Mouse (Mus musculus) midbrain, embryonic 14.5 days (tissue): ENCODE data around the gene Sox6. TPM values are rescaled to one million over a fixed set of nuclear protein-coding genes. Genes with fewer than 3 reads are reported as not detected.

Source experiments
- ATAC-seq: fragments of 200-750 bp; cut with Nextera tagmentation; 2 replicates; pipeline ENCODE4 v1.8.0; 2017; ENCODE audit warnings: moderate number of reproducible peaks, moderate library complexity; ENCODE audit not compliant: low FRiP score, low TSS enrichment
- DNase-seq: peaks from one replicate; pipeline ENCODE4 v3.0.0-alpha.2; 2015
- H3K27ac ChIP-seq: fragments of 300-500 bp; sonication (generic); replicated peaks from 2 replicates; pipeline ENCODE4 v1.5.1; 2014; ENCODE audit warnings: mild to moderate bottlenecking, low read depth, low read length, moderate library complexity
- H3K27me3 ChIP-seq: fragments of 300-500 bp; sonication (generic); 2 replicates; pipeline ENCODE4 v1.6.1; 2014; ENCODE audit warnings: low read length, control low read depth, mixed read lengths; ENCODE audit not compliant: control insufficient read depth, insufficient read depth
- H3K36me3 ChIP-seq: fragments of 300-500 bp; sonication (generic); 2 replicates; pipeline ENCODE4 v1.6.1; 2014; ENCODE audit warnings: low read length, control low read depth; ENCODE audit not compliant: control insufficient read depth, insufficient read depth
- H3K4me1 ChIP-seq: fragments of 300-500 bp; sonication (generic); 2 replicates; pipeline ENCODE4 v1.6.1; 2014; ENCODE audit warnings: mild to moderate bottlenecking, antibody characterized with exemption, low read length, control low read depth; ENCODE audit not compliant: control insufficient read depth, insufficient read depth
- H3K4me2 ChIP-seq: fragments of 300-500 bp; sonication (generic); 2 replicates; pipeline ENCODE4 v1.6.1; 2014; ENCODE audit warnings: mild to moderate bottlenecking, low read length, moderate library complexity
- H3K4me3 ChIP-seq: fragments of 300-500 bp; sonication (generic); replicated peaks from 2 replicates; pipeline ENCODE4 v1.5.1; 2014; ENCODE audit warnings: low read depth, low read length
- H3K9ac ChIP-seq: fragments of 300-500 bp; sonication (generic); replicated peaks from 2 replicates; pipeline ENCODE4 v1.6.1; 2014; ENCODE audit warnings: mild to moderate bottlenecking, low read length, moderate library complexity
- H3K9me3 ChIP-seq: fragments of 300-500 bp; sonication (generic); 2 replicates; pipeline ENCODE4 v1.6.1; 2016; ENCODE audit warnings: low read length, control low read depth, mixed read lengths; ENCODE audit not compliant: control insufficient read depth
- WGBS: fragments of 180-500 bp; shearing (Covaris S2); extraction: QIAGEN DNeasy Blood & Tissue Kit; methylation state at CpG from one replicate; pipeline ENCODE4 v1.1.7; 2014; 5-methylcytosine and 5-hydroxymethylcytosine counted together
- polyA plus RNA-seq: library from polyadenylated mRNA; unstranded; fragments of >200 nt; fragmentation: Nextera tagmentation; extraction: Ambion mirVana; gene quantifications from 2 replicates; pipeline ENCODE4 v1.2.1, GENCODE M21; 2014

Gene Sox6
- polyA plus RNA-seq, 1 experiment from 2014 or later = 52.1 TPM

DNA sequence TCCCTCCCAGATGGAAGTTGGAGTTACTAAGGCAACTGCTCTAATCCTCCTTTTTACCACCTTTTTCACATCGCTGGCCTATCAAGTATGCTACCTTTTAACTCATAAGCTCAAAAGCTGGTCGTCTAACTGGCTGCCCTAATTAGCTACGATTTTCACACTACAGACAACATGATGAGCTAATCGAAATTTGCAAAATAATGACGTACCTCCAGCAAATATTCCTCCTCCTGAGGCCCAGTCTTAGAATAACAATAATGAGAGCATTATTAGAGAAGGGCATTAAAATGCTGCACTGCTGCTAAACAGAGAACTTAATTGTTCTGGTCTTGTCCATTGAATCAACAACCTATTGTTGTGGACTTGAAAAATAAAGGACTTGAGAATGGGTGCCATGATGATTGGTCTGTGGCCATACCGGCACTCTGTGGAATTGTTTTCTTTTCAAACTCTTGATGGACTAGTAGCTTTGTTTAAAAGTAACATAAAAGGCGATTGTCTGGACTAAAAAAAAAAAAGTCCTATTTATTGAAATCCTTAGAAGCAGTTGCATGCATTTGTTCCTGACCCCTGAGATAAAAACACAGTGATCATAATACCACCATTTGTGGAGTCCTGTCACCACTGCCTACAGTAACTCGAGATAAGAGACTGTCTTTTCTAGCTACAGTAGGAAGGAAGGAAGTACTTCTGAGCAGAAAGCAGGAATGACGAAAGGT lies 172.5 kb downstream of the Sox6 start:
- 5% methylated on average over 9 of the region's 9 CpGs for WGBS
- Histone ChIP-seq H3K27me3 (no peaks in the 10 kb centered on the region), H3K9me3 (no peaks in the 10 kb centered on the region), H3K36me3 (no peaks in the 10 kb centered on the region), H3K4me3 (no peak overlapping the region), H3K27ac (peak overlapping the region; percentile 46; the same call in 1 of the 2 replicates), H3K4me1 (peaks cover 27% of the 10 kb centered on the region), H3K4me2 (no peak overlapping the region), H3K9ac (no peak overlapping the region)
- DNase-seq (peak; percentile 51), ATAC-seq (peak; percentile 64; the same call in 1 of the 2 replicates)

DNA sequence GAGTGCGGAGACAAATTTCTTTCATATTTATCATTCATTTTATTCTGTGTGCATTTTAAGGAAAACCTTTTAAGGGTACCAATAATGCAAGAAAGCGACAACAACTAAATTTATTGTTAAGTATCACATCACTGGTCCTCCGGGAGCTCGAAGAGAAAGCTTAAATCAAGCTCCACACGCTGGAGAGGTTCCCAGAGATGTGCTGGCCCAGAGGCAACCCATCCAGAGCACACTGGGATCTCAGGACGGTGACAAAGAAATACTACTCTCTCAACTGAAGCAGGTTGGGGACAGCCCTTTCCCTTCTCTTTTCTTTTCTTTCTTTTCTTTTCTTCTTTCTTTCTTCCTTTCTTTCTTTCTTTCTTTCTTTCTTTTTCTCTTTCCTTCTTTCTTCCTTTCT lies 173.4 kb downstream of the Sox6 start:
- H3K4me2 ChIP-seq = no peak overlapping the region
- H3K27ac ChIP-seq = no peak overlapping the region
- H3K36me3 ChIP-seq = no peaks in the 10 kb centered on the region
- WGBS = 26% methylated on average over 6 of the region's 6 CpGs
- ATAC-seq (no peak), DNase-seq (peak; percentile 41)
- no peak overlapping the region for H3K4me3 ChIP-seq
- H3K9ac ChIP-seq = no peak overlapping the region
- no peaks in the 10 kb centered on the region for H3K9me3 ChIP-seq
- no peaks in the 10 kb centered on the region for H3K27me3 ChIP-seq
- peaks cover 27% of the 10 kb centered on the region for H3K4me1 ChIP-seq

DNA sequence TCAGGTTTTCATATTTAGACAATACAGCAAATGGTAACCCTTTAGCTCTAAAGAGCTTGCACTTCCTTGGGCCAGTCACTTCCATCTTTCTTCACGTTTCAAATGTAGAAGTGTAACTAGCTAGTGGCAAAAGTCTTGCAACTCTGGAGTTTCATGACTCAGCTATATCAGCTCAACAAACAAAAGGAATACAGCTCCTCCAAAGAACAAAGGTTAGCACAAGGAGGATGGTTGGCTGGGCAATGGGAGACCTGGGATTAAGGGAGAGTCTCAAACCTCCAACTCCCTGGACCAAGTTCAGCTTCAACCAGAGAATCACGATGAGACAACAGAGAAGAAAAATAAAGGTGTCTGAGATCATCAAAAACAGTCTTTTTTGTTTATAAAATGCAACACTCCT lies 174.2 kb downstream of the Sox6 start:
- no peak for ATAC-seq
- no peaks in the 10 kb centered on the region for H3K36me3 ChIP-seq
- H3K4me2 ChIP-seq = no peak overlapping the region
- no peaks in the 10 kb centered on the region for H3K27me3 ChIP-seq
- WGBS = 25% methylated on average over 2 of the region's 2 CpGs
- H3K27ac ChIP-seq = no peak overlapping the region
- no peak overlapping the region for H3K4me3 ChIP-seq
- no peak overlapping the region for H3K9ac ChIP-seq
- DNase-seq = no peak
- H3K4me1 ChIP-seq = peaks cover 27% of the 10 kb centered on the region
- no peaks in the 10 kb centered on the region for H3K9me3 ChIP-seq

DNA sequence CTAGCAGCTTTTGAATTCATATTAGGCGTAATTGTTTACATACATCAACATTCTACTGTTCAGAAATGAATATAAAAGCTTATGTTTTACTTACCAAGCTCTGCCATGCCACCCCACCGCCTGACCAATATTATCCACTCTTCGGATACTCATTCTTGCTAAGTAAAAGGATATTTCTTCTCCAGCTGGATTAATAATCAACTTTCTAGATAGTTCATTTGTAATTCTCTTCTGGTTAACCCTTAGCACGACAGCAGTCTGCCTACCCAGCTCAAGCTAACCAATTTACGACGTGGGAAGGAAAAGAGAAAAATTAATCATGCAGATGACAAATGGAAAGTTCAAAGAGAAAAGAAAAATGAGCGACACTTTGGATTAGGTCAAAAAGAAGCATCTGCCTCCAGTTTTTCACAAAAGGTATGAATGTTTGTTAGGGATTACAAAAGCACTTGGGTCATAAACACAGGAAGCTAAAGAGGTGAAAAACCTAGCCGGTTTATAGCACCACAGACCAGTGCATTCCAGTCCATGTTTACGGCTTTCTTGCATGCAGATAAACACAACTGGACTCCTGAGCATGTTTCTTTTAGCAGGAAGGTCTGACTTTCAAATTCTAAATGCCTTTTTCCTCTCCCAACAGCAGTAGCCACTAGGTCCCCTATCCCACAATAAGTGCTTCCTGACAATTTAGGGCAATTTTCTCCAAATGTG lies 178.8 kb downstream of the Sox6 start:
- no peaks in the 10 kb centered on the region for H3K36me3 ChIP-seq
- no peak for ATAC-seq
- no peak overlapping the region for H3K9ac ChIP-seq
- no peaks in the 10 kb centered on the region for H3K4me1 ChIP-seq
- H3K4me2 ChIP-seq = no peak overlapping the region
- DNase-seq = no peak
- no peaks in the 10 kb centered on the region for H3K9me3 ChIP-seq
- H3K27me3 ChIP-seq = no peaks in the 10 kb centered on the region
- no peak overlapping the region for H3K4me3 ChIP-seq
- H3K27ac ChIP-seq = no peak overlapping the region
- WGBS = 90% methylated on average over 9 of the region's 9 CpGs

DNA sequence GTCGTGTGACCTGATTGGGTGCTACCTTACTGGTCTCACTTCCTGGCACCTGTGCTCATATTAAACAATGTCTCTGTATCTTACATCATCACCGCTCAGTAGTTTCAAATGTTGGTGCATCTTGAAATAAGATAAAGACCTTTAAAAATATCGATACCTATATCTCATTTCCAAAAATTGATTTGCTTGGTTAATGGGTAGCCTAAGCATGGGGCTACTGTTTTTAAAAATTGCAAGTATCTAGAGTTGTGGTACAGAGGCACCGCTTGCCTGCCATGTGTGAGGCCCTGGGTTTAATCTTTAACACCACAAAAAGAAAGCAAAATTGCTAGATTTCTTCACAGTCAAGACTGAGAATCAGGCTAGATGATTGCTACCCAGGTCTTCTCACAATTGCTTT lies 187.5 kb downstream of the Sox6 start:
- Histone ChIP-seq H3K27me3 (no peaks in the 10 kb centered on the region), H3K4me3 (no peak overlapping the region), H3K27ac (no peak overlapping the region), H3K9ac (no peak overlapping the region), H3K36me3 (no peaks in the 10 kb centered on the region), H3K9me3 (no peaks in the 10 kb centered on the region), H3K4me1 (no peaks in the 10 kb centered on the region), H3K4me2 (no peak overlapping the region)
- DNase-seq = no peak
- WGBS = 95% methylated on average over 4 of the region's 4 CpGs
- no peak for ATAC-seq

DNA sequence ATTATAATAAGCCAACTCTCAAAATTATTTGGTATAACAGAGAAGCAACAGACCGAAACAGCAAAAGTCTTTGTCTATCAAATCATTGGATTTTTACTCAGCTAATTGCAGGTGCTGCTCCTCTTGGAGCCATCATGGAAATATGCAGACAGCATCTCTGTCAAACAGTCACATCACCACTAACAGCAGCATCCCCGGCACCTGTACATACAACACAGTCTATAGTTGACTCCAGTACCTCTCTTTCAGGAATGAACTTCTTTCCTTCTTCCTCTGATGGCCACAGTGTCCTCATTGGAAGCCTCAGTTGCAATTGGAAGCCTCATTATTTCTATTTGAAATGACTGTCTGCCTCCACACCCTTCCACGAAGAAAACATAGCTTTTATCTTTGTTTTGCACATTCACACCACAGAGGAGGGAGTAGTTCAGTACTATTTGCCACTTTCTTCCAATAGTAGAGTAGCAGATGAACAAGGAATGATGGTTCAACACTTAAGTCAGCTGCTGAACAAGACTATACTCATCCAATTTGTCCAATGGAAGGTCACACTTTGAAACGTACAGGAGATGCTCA lies 192.7 kb downstream of the Sox6 start:
- no peak overlapping the region for H3K4me2 ChIP-seq
- H3K9me3 ChIP-seq = no peaks in the 10 kb centered on the region
- no peak overlapping the region for H3K4me3 ChIP-seq
- H3K9ac ChIP-seq = no peak overlapping the region
- ATAC-seq = no peak
- no peaks in the 10 kb centered on the region for H3K27me3 ChIP-seq
- H3K4me1 ChIP-seq = no peaks in the 10 kb centered on the region
- no peaks in the 10 kb centered on the region for H3K36me3 ChIP-seq
- DNase-seq = no peak
- H3K27ac ChIP-seq = no peak overlapping the region
- WGBS = 93% methylated on average over 4 of the region's 4 CpGs

DNA sequence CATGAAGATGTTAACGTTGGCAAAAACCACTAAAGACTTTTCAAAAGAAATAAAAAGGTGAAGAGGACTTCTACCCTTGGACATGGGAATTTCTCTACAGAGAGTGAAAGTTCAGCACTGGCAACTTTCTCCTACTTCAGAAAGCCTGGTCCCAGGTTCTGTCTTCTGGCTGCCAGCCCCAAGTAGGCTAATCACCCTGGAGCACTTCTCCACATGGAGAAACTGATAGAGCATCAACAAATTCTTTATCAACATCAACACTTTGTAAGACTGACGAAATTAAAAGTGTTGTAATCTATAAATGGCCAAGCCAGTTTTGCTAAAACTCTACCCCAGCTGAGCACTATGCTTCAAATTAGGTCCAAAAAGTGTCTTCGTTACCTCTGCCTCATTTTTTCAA lies 193.7 kb downstream of the Sox6 start:
- no peak overlapping the region for H3K9ac ChIP-seq
- DNase-seq = no peak
- H3K4me3 ChIP-seq = no peak overlapping the region
- no peaks in the 10 kb centered on the region for H3K27me3 ChIP-seq
- H3K4me2 ChIP-seq = no peak overlapping the region
- H3K27ac ChIP-seq = no peak overlapping the region
- no peaks in the 10 kb centered on the region for H3K36me3 ChIP-seq
- no peaks in the 10 kb centered on the region for H3K4me1 ChIP-seq
- ATAC-seq = no peak
- no peaks in the 10 kb centered on the region for H3K9me3 ChIP-seq
- WGBS = 88% methylated on average over 3 of the region's 3 CpGs

DNA sequence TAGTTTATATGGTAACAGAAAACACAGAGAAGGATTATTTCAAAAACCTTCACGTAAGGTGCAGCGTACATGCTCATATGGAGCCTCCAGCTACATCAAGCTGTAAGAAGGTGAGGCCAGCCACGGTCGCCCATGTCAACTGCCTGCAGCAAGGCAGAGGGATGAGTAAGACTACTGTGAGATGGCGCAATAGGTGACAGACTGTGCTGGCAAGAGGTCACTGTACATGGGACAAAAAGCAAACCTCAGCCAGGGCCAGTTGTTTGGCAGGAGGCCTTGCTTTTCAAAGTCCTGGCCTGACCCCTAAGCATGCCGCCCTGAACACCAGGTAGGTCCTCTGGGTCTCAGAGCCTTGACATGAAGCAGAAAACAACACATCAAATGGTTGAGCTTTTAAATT lies 194.2 kb downstream of the Sox6 start:
- Histone ChIP-seq H3K4me3 (no peak overlapping the region), H3K27me3 (no peaks in the 10 kb centered on the region), H3K4me1 (no peaks in the 10 kb centered on the region), H3K9ac (no peak overlapping the region), H3K27ac (no peak overlapping the region), H3K9me3 (no peaks in the 10 kb centered on the region), H3K4me2 (no peak overlapping the region), H3K36me3 (no peaks in the 10 kb centered on the region)
- DNase-seq (no peak), ATAC-seq (no peak)
- 93% methylated on average over 6 of the region's 6 CpGs for WGBS

DNA sequence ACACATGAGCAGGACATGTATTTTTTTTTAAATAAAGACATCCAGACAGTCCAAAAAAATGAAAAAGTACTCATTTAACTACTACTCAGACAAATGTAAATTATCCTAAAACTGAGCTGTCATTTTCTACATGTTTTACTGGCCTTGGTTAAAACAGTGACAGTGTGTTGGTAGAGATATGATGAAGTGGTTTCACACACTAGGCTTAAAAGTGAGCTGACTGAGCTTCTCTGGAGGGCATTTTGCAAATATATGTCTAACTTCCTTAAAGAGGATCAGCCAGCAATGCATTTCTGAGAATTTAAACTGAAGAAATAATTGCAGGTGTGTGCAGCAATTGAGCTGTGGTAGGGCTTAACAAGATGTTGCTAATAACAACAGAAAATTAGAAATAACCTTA lies 196.3 kb downstream of the Sox6 start:
- Histone ChIP-seq H3K4me3 (no peak overlapping the region), H3K27me3 (no peaks in the 10 kb centered on the region), H3K4me2 (no peak overlapping the region), H3K27ac (no peak overlapping the region), H3K36me3 (no peaks in the 10 kb centered on the region), H3K9me3 (no peaks in the 10 kb centered on the region), H3K9ac (no peak overlapping the region), H3K4me1 (no peaks in the 10 kb centered on the region)
- DNase-seq = no peak
- no peak for ATAC-seq
